Mouse (Mus musculus): Measurements from ENCODE around the gene Olfr995. TPM values are rescaled to one million over a fixed set of nuclear protein-coding genes. Genes with fewer than 3 reads are reported as not detected.

Gene Olfr995
- not detected in 2 replicates for polyA plus RNA-seq (2021; fragmentation: Nextera tagmentation)
- long read RNA-seq, experiment 1: 0 reads
- long read RNA-seq, experiment 2: 0 reads

GRCm38 (mm10) chr2:85443539-85443938 is at the start of gene Olfr995:
Gene Olfr995, minus strand, starts transcription at chr2:85443639.

GRCm38 (mm10) chr2:85436351-85436750 is 7.1 kb downstream of the Olfr995 start, which contains the start of gene Olfr994:
Gene Olfr994, minus strand, starts transcription at chr2:85436451.

GRCm38 (mm10) chr2:85414777-85415176 is 28.7 kb downstream of the Olfr995 start, which contains the start of gene Olfr993:
Gene Olfr993, minus strand, starts transcription at chr2:85414877.

GRCm38 (mm10) chr2:85409369-85409768 is 34.1 kb downstream of the Olfr995 start, which contains the start of gene Olfr992:
Gene Olfr992, minus strand, starts transcription at chr2:85409469.

Other genes starting within 250 kb of the Olfr995 start
- 7.2 and 8.3 TPM in 2 replicates for gene Lrrc55, start 246.4 kb downstream of the Olfr995 start, polyA plus RNA-seq (2021; fragmentation: Nextera tagmentation)
- gene Olfr987, start 104.3 kb downstream of the Olfr995 start, polyA plus RNA-seq (2021; fragmentation: Nextera tagmentation): not detected in 2 replicates
- not detected in 2 replicates for gene Olfr988, start 80.4 kb downstream of the Olfr995 start, polyA plus RNA-seq (2021; fragmentation: Nextera tagmentation)
- not detected in 2 replicates for gene Olfr992, start 34.2 kb downstream of the Olfr995 start, polyA plus RNA-seq (2021; fragmentation: Nextera tagmentation)
- gene Olfr993, start 28.8 kb downstream of the Olfr995 start, polyA plus RNA-seq (2021; fragmentation: Nextera tagmentation): not detected in 2 replicates
- gene Olfr994, start 7.2 kb downstream of the Olfr995 start, polyA plus RNA-seq (2021; fragmentation: Nextera tagmentation): not detected in 2 replicates
- gene 4833423E24Rik, start 75.4 kb upstream of the Olfr995 start, polyA plus RNA-seq (2021; fragmentation: Nextera tagmentation): not detected in 2 replicates
- gene Olfr996, start 135.6 kb upstream of the Olfr995 start, polyA plus RNA-seq (2021; fragmentation: Nextera tagmentation): not detected in 2 replicates
- gene Olfr998, start 145.3 kb upstream of the Olfr995 start, polyA plus RNA-seq (2021; fragmentation: Nextera tagmentation): not detected in 2 replicates
- gene Olfr1000, start 168.3 kb upstream of the Olfr995 start, polyA plus RNA-seq (2021; fragmentation: Nextera tagmentation): not detected in 2 replicates
- not detected in 2 replicates for gene Olfr1002, start 207.1 kb upstream of the Olfr995 start, polyA plus RNA-seq (2021; fragmentation: Nextera tagmentation)
- gene Olfr154, start 220.8 kb upstream of the Olfr995 start, polyA plus RNA-seq (2021; fragmentation: Nextera tagmentation): not detected in 2 replicates
- gene Olfr1006, start 235.1 kb upstream of the Olfr995 start, polyA plus RNA-seq (2021; fragmentation: Nextera tagmentation): not detected in 2 replicates
- not detected in 2 replicates for gene Olfr1008, start 245.8 kb upstream of the Olfr995 start, polyA plus RNA-seq (2021; fragmentation: Nextera tagmentation)

Measured in left cerebral cortex, adult 6 months (tissue).